Mouse (Mus musculus) CH12F3 (cell line): ENCODE data around the gene Gpsm3.

Experiments used
- in situ Hi-C: fragments of 300-500 bp; cut with MboI; formaldehyde crosslinking; loops from 2 replicates; pipeline ENCODE4 v1.14.3; 2020; ENCODE audit warnings: low sequenced_read_pairs

The Gpsm3 gene

DNA sequence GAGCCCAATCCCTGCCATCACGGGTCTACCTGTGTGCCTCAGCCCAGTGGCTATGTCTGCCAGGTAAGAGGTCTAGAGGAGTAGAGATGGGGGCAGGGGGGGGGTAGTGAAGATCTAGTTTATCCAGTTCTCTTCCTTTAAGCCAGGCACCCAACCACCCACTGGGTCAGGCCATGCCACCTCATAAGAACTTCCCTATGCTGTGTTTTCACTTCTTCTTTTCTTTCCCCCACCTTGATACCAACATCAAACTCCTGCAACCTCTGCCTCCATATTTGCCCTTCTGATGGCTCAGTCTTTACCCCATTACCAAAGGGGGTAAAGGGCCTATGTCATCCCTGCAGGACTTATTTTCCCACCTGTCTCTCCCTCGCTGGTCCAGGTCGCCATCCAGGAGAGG is 11.5 kb upstream of the Gpsm3 start:
- in situ Hi-C loops, result no loop called here

DNA sequence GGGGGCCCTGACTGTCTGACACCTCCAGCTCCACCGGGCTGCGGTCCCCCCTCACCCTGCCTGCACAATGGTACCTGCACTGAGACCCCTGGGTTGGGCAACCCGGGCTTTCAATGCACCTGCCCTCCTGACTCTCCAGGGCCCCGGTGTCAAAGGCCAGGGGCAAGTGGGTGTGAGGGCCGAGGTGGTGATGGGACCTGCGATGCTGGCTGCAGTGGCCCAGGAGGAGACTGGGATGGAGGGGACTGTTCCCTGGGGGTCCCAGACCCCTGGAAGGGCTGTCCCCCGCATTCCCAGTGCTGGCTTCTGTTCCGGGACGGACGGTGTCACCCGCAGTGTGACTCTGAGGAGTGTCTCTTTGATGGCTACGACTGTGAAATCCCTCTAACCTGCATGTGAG is 7.1 kb upstream of the Gpsm3 start:
- in situ Hi-C loops, result no loop called here

DNA sequence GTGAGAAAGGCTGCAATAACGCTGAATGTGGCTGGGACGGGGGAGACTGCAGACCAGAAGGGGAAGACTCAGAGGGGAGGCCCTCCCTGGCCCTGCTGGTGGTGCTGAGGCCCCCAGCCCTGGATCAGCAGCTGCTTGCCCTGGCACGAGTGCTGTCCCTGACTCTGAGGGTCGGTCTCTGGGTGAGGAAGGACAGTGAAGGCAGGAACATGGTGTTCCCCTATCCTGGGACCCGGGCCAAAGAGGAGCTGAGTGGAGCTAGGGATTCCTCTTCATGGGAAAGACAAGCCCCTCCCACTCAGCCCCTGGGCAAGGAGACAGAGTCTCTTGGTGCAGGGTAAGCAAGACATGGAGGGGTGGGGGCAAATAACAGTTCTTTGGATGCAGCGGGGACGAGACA is 6.2 kb upstream of the Gpsm3 start:
- in situ Hi-C loops, result no loop called here

DNA sequence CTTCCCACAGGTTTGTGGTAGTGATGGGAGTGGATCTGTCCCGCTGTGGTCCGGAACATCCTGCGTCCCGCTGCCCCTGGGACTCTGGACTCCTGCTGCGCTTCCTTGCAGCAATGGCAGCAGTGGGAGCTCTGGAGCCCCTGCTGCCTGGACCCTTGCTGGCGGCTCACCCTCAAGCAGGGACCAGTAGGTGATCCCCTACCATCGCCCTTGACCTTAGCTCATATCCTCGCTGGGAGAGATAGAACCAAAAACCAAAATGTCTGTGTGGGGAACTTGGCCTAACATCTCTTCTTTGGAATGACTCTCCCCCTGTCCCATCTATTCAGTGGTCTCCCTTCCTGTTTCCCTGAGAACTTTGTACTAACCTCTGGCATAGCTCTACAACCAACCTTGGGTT is 5.8 kb upstream of the Gpsm3 start:
- in situ Hi-C loops, result no loop called here

DNA sequence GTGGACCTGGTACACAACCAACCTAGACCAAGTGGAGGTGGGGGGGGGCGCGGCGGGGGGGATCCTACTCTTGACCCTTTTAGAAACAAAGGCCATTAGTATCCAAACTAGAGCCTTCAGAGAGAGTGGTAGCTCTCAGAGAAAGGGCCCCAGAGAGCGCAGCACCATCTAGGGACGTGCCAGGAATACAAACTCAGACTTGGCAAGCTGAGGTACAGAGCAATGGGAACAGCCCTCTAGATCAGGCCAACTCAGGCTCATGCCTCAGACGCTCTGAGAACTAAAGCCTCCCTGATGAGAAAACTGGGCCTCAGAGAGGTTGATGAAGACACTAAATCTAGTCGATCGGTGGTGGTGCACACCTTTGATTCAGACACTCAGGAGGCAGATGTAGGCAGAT is 4.5 kb upstream of the Gpsm3 start:
- in situ Hi-C loops, result no loop called here

DNA sequence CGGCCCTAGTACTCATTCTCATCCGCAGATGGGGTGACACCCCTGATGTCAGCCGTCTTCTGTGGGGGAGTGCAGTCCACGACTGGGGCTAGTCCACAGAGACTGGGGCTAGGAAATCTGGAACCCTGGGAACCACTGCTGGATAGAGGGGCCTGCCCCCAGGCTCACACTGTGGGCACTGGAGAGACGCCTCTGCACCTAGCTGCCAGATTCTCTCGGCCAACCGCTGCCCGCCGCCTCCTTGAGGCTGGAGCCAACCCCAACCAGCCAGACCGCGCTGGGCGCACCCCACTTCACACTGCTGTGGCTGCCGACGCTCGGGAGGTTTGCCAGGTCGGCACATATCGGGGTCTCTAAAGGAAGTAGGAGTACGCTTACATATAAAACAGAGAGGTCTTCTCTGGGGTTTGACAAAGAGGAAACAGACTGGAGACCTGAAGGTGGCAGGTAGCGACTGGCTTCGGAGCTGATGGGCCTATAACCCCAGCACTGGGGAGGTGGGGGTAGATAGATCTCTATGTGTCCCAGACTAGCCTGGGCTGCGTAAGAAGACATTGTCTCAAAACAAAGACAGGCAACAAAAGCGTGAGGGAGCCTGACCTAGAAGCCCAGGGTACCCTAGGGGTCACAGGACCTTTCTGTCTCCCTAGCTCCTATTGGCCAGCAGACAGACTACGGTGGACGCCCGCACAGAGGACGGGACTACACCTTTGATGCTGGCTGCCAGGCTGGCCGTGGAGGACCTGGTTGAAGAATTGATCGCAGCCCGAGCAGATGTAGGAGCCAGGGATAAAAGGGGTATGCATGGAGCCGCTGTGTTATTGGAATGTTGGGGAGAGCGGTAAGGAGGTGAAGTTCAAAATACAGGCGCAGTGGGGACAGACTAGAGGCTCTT is 3.5 kb upstream of the Gpsm3 start:
- in situ Hi-C loops, result no loop called here

DNA sequence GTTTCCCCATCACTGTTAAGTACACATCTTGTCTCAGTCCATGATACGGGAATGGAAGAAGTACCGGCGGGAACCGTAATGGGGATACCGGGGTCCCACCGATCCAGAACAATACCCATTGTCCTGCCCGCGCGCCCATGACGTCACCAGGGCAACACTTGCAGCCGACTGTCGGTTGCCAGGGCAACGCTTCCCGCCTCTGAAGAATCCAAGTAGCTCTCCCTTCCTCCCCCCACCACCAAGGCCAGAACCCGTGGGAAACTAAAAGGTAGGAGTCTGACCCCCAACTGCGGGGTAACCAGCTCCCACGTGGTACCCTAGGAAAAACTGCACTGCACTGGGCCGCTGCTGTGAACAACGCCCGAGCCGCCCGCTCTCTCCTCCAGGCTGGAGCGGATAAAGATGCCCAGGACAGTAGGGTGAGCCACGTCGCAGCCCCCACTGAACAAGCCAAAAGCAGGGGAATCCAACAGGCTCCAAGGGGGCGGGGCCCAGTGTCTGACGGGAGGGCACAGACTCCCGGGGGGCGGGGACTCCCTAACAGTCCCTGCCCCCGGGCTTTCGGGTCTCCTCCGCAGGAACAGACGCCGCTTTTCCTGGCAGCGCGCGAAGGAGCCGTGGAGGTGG is 2.7 kb upstream of the Gpsm3 start:
- in situ Hi-C loops, result no loop called here

DNA sequence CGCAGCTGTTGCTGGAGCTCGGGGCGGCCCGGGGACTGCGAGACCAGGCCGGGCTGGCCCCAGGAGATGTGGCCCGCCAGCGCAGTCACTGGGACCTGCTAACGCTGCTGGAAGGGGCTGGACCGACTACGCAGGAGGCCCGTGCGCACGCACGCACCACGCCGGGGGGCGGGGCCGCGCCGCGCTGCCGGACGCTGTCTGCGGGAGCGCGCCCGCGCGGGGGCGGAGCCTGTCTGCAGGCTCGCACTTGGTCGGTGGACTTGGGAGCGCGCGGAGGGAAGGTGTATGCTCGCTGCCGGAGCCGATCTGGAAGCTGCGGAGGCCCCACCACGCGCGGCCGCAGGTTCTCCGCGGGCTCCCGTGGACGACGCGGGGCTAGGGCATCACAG is 2.2 kb upstream of the Gpsm3 start:
- in situ Hi-C loops, result no loop called here

DNA sequence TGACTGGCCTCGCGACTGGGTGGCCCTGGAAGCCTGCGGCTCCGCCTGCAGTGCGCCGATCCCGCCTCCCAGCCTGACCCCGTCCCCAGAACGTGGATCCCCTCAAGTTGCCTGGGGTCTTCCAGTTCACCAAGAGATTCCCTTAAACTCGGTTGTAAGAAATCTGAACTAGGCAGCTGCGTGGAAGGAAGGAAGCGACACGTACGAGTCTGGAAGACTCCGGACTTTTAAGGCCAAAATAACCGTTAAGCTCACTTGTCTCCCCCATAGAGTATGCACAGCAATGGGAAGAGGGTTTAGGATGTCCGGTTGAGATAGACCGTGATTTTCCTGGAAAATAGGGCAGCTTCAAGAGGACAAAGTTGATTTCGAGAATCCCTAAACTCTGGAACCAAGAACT is 1.8 kb upstream of the Gpsm3 start:
- in situ Hi-C loops, result no loop called here

DNA sequence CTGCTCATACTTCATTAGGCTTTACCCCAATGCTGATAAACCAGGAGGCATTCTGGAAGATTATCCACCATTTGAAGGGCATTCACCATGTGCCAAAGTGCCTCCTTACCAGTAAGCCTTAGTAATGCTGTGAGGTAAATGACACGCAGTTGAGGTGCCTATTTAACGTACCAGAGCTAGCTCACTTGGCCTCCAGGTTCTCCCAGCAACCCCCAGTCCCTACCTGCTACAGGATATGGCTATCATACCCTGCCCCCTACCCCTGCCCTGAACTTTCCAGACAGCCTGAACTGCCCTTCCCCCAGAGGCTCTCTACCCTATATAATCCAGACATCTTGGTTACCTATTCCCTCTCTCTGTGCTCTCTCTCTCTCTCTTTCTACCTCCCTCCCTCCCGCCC is 839 bp upstream of the Gpsm3 start:
- in situ Hi-C loops, result no loop called here

DNA sequence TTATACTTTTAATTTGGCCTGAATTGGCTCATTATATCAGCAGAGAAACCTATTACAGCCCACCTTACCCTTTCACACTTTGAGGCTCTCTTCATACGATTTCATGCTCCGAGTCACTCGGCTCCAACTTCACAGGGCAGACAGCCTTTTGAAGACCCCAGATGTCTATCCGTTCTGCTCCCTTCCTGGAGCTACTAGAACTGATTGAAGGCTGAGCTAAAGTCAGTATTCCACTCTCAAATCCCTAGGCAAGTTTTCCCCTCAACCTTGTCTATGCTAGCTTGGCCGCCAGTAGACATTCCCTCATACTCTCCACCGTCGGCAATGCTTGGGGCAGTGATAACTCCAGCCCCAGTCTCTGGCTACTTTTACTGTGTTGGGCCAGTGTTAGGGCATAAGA is 400 bp upstream of the Gpsm3 start:
- in situ Hi-C loops, result no loop called here

DNA sequence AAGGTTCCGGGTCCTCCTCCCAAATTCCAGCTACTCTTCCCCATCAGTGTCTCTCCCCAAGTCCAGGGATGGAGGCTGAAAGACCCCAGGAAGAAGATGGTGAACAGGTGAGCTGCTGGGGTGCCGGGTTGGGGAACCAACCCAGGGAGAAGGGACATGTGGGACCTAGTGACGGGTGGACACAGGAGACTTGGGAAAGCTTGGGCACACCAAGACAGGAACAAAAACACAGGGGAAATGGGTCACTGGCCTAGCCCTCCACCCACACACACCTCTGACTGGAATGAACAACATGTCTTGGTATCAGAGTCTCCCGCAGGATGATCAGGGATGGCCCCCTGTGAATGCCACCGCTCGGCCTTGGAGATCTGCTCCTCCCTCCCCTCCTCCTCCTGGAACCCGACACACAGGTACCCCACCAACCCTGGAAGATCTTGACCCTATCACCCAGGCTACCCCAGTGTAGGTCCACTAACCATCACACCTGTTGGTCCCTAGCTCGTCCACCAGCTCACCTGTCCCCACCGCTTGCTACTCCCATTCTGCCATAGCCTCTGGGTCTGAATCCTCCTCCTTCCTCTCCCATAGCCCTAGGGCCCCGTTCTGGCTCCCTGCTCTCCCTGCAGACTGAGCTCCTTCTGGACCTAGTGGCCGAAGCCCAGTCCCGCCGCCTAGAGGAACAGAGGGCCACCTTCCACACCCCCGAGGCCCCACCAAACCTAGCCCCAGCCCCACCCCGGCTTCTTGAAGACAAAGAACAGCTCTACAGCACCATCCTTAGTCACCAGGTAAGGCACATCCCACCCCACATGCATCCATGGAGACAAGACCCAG is 765 bp downstream of the Gpsm3 start:
- in situ Hi-C loops, result no loop called here

DNA sequence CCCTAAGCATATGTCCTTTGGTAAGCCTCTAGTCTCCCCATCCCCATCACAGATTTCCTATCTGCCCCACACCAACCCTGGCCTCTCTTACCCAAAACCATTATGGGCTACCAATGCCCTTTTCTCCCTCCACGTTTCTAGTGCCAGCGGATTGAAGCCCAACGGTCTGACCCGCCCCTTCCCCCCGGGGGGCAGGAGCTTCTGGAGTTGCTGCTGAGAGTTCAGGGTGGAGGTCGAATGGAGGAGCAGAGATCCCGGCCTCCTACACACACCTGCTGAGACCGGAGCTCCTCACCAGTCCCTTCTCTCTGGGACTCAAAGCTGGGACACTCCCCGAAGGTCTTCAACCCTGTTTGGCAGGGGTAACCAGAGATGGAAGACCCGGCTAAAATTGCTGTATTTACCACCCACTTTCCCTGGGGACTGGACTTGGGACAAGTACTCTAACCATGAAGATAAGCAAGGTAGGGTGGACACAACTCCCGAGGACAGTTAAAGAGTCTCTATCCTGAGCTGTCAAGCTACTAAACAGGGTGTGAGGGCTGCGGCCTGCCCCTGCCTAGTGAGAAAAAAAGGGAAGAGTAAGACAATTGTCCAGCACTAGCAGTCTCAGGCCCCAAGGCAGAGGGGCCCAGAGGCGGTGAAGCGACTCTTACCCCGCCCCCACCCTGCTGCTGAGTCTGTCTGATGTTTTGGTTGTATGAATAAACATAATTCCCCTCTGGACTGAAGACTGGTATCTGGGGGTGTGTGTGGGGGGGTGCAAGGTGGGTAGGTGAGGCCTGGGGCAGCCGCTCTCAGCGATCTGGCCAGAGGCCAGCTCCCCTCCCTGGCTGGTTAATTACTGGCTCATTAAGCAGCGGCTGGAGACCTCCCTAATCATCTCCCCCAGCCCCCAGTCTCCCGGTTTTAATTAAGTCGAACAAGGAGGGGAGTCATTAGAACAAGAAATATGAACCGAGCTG is 1.7 kb downstream of the Gpsm3 start, which contains the start of gene Pbx2:
Gene Pbx2 (plus strand): TSS at position 238 of the 965 bp plus-strand sequence.
- in situ Hi-C loops, result no loop called here

DNA sequence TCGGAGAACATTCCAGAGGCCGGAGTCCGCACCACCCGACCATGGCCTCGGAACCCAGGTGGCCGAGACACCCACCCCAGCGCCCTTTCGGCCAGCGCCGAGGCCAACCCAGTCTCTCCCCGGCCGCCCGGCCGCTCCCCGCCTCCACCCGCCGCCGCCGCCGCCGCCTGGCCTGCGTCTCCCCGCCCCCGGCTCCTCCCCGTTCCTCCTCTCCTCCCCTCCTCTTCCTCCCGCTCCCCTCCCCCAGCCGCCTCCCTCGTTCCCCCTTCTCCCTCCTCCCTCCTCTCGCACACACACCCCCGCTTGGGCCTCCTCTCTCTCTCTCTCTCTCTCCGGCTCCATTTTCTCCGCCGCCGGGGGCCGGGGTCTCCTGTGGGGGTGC is 2.4 kb downstream of the Gpsm3 start:
- in situ Hi-C loops, result no loop called here

DNA sequence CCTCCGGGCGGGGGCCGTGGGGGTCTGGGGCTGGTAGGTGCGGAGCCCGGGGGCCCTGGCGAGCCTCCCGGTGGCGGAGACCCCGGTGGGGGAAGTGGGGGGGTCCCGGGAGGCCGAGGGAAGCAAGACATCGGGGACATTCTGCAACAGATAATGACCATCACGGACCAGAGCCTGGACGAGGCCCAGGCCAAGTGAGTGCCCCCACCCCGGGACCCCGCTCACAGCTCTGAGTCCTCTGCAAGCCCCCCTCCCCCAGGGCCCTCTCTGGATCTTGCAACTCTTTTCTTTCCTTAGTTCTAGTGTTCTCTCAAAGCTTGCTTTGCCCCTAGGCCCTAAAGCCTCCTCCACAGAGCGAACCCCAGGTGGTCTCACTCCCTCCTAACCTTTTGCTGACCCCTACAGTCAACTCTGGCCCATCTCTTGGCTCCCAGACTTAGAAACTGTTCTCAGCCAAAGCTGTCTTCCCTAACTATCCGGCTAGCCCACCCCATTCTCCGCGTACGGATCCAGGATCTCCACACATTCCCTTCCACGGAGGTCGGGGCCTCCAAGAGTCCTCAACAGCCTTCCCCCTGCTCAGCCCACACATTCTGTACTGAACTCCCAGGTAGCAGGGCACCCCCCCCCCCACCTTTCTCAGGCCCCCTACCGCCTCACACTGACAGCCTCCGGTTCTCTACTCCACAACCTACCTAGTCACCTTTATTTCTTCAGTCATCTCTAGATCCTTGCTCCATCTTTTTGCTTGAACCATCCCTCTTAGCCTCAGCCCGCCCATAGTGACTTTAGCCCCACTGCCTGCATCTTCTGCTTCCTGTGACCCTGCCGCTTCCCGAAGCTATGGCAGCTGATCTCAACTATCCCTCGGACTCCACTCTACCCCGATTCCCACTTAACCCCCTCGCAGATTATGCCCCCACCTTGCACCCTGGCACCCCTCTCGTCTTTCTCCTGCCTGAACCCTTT is 3.3 kb downstream of the Gpsm3 start:
- in situ Hi-C loops, result no loop called here

DNA sequence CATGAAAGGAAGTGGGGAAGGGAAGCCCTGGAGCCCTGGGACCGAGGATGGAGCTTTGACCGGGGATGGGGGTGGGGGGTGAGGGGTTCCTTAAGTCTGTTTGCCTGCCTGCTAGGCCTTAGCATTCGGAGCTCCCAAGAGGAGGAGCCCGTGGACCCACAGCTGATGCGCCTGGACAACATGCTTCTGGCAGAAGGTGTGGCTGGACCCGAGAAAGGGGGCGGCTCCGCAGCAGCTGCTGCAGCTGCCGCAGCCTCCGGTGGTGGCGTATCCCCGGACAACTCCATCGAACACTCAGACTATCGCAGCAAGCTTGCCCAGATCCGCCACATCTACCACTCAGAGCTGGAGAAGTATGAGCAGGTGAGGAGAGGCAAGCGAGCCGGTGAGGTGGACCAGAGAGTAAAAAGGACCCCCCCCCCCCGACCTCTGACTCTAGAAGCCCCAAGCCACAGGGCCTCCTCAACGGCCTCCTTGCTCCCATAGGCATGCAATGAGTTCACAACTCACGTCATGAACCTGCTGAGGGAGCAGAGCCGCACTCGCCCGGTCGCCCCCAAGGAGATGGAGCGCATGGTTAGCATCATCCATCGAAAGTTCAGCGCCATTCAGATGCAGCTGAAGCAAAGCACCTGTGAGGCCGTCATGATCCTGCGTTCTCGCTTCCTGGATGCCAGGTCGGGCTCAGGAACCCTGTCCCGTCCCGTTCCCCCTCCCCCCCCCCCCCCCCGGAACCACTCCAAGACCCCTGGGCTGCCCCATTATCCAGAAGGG is 4.3 kb downstream of the Gpsm3 start:
- in situ Hi-C loops, result no loop called here

DNA sequence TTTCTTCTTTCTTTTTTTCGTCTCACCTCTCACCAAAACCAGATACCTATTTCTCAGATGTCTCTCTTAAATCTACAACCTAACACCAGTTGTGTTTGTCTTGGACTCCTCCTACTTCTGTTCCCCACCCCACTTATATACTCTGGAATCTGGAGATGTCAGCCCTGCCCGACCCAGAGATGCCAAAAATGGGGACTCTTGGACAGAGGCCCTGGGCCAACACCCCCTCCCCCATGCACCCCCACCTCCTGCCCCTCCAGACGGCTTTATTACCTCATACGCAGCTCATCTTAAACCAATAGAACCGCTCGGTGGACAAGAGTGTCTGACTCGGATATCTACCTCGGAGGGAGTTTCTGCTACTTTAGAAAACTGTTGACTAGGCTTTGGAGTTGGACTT is 6.5 kb downstream of the Gpsm3 start:
- in situ Hi-C loops, result no loop called here

DNA sequence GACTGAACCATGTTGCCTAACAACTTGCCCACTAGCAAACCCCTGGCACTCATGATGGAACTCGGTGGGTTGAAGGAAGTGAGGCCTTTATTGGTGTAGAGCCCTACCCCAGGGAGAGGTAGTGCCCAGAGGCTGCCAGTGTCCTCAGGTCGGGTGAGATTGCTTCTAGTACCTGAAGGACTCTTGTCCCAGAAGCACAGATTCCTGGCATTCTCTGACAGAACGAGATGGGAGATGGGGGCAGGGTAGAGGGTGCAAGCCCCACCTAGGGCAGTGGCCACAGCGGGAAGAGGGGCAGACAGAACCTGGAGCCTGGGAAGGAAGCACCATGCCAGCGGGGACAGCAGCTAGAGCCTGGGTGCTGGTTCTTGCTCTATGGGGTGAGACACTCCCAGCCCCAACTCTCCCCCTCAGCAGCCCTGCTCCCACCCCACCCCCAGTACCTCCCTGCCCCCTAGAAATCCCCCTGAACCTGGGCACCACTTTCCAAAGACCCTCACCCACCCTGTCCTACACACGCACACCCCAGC is 8.0 kb downstream of the Gpsm3 start, which contains the start of gene Ager:
Gene Ager (plus strand): TSS at position 297 of the 530 bp plus-strand sequence.
- in situ Hi-C loops, result no loop called here
